Mouse (Mus musculus): ENCODE measurements around the gene 0610040J01Rik.

GRCm38 (mm10) chr5:63943291-63943690, 131.1 kb downstream of the 0610040J01Rik start:
- TF ChIP-seq HCFC1 (IDR thresholded peaks at IDR 0.05; ENCODE audit: low read depth, low read length) = no peak
- no peak for TF ChIP-seq CTCF (IDR thresholded peaks at IDR 0.05 in 2 of 3, conservative IDR thresholded peaks at IDR 0.05 in 1 of 3; ENCODE audit: control insufficient read depth in 1 of 3, insufficient read depth in 1 of 3, low read depth in 2 of 3, low read length in 3 of 3, poor library complexity in 1 of 3, severe bottlenecking in 1 of 3)

Data from MEL (cell line).